Mouse (Mus musculus) telencephalon, adult 2 months (tissue): Measurements from ENCODE around the gene Ferd3l.
A peak's percentile ranks its signal among the peaks of the same experiment; 100 is the strongest.

Source experiments
- DNase-seq: peaks from one replicate; pipeline ENCODE4 v3.0.0-alpha.2; 2011; ENCODE audit warnings: low read depth, low spot score

Ferd3l gene

GRCm38 (mm10) chr12:33928331-33929192 is at the start of gene Ferd3l:
Gene Ferd3l, plus strand, starts transcription at chr12:33928425.
- peak; percentile 1 for DNase-seq

GRCm38 (mm10) chr12:33893956-33894355 is 34.3 kb upstream of the Ferd3l start:
- no peak for DNase-seq

- no peak for DNase-seq
Observed at GRCm38 (mm10) chr12:33894621-33895020, 33.6 kb upstream of the Ferd3l start.

- DNase-seq: no peak
Observed at GRCm38 (mm10) chr12:33926751-33927150, 1.5 kb upstream of the Ferd3l start.

DNA sequence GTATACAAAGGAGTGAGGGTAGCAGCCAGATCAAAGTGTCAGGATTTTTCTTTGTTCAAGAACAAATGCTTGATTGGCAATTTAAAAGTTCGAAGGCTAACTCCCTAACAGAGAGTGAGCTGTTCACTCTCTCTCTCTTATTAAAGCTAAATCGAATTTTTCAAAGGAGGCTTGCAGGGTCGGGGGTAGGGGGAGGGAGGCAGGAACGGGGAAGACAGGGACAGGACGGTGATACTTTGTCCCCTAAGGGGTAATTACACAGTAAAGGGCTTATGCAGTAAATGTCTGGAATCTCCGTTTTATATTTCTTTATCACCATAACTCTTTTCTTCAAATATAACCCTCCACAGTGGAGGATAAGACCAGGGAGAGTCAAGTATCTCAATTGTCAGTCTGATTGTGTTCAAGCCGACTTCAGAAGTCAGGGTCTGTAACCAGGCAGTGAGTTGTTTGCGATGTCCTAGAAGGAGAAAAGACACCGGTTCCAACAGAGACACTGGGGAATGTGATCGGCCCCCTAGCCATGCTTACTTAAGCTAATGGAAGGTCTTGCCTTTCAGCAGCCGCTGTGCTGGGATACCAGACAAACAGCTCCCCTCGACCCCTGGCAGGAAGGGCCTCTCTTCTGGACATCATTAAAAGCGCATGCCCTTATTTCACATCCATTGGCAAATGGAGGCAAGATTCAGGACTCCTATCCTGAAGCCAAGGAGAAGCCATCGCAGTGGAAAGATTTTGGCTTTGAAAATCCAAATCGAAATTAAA is 709 bp upstream of the Ferd3l start:
- peak; percentile 2 for DNase-seq

DNA sequence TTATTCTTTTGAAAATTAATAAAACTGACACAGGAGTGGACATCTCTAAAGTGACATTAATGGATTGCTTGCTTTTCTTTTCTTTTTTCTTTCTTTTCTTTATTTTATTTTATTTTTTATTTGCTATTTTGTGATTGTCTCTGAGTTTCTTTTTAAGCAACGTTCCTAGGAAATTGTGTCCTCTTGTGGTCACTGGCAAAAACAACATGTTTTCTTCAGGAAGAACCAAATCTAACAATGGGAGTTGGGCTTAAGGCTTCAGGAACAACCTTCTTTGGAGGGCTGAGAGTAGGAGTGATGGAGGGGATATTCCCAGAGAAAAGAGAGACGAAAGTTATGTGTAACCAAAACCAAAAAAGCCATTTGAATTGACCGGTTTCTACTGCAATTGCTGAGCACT is 24.6 kb downstream of the Ferd3l start:
- no peak for DNase-seq

DNA sequence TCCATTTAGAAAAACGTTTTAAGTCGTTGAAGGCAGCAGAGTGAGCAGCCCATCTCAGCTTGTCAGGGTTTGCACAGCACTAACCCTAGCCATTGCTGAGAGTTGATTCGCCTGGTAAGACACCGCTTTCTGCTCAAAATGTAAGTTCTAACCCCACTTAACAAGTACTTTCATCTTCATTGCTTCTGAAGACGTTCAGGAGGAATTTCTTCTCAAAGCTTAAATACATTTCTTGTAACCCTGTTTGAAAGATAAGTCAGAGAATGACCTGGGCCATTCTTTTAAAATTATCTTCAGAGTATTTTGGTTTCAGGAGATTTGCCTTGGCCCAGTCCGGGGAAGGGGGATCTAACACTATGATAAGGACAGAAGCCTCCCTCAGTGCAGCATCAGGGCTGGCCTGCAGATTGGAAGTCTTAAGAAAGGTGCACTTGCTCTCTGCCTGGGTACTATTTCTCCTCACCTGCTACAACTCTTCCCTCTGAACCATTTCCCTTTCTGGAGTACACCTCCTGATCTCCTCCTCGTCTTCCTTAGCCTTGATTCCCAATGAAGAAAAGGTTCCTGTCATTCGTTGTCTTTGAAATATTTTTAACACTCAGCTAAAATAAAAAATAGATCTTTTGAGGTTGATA is 26.8 kb downstream of the Ferd3l start:
- no peak for DNase-seq

DNA sequence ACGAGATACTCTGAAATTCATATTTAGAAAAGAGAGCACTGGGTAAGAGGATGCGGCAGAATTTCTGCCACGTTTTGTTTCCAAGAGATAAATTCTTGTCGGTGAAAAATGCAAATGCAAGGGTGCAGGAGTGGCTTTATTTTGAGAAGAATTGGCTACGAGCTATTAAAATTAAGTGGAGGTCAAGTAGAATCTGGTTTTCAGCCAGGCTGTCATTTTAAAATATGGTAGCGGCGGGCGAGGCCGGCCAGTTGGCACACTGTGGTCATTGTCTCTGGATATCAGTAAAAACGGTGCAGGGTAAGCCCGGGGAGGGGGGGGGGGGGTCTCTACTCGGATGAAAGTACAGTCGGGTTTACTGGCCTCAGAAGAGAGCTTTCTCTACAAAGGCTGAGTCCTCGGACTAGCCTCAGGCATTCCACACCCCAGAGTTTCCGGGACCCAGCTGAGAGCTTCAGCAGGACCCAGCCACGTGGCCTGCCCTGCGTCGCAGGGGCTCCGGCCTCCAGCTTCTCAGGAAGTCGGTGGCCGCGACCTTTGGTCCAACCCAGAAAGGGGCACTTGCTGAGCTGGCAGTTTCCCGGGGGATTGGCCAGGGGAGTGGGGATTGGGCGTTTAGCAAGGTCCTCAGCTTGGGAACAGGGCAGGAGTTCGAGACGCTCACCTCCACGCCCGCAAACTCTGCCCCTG is 27.5 kb downstream of the Ferd3l start:
- no peak for DNase-seq

GRCm38 (mm10) chr12:33956576-33957399 is 28.6 kb downstream of the Ferd3l start:
- no peak for DNase-seq

GRCm38 (mm10) chr12:33957400-33958240 is 29.4 kb downstream of the Ferd3l start, which contains the start of gene Twist1:
Gene Twist1, plus strand, starts transcription at chr12:33957671.
- DNase-seq: no peak

- no peak for DNase-seq
Observed at GRCm38 (mm10) chr12:33958241-33959194, 30.3 kb downstream of the Ferd3l start.

DNA sequence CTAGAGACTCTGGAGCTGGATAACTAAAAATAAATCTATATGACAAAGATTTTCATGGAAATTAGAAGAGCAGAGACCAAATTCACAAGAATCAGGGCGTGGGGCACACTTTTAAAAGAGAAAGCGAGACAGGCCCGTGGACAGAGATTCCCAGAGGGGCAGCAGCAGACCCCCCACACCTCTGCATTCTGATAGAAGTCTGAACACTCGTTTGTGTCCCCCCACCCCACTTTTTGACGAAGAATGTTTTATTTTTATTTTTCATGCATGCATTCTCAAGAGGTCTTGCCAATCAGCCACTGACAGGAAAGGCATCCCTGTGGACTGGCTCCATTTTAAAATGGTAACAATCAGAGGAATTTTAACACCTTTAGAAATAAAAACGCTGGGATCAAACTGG is 31.0 kb downstream of the Ferd3l start:
- DNase-seq: no peak

- no peak for DNase-seq
Observed at GRCm38 (mm10) chr12:33959846-33960245, 31.6 kb downstream of the Ferd3l start.

DNA sequence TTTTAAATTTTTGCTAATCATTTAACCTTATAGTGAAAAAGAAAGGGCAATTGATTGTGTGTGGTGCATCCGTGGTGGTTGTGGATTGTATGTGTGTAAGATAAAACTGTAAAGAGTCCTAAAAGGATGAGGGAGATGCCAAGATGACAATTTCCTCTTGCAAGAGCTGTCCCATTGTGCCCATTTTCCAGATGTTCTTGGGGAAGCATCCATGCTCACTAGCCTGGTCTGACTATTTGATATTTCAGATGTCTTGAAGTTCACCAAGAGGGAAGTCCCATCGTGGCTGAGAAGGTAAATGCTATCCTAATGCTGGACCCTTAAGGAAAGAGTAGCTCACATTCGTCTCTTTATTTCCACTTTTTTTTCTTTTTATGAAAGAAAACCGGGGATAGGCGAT is 32.8 kb downstream of the Ferd3l start:
- no peak for DNase-seq

DNA sequence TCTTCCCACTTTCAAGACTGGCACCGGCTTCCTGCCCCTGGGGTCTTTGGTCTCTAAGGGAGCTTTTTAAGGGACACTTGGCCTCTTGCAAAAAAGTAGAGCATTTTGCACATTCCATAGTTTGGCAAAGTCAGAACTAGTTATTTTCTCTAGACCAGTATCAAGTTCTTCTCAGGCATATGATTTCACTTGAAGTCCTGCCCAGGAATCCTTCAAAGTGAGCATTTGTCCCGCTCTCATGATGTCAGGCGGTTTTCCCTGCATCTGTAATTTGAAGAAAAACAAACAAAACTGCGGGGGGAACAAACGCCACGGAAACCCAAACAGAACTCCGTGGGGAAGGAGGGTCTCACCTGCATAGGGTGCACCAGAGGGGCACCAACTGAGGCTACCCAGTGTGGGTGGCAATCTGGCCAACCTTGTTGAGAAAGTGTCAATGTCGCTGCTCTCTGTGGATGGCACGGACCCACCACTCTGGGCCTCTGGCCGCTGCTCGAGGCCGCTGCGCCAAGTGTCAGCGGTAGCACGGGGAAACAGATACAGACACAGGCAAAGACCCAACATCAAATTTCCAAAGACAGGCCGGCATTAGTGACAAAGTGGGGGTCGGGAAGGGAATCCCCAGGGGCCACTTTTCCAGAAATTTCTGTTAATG is 34.0 kb downstream of the Ferd3l start:
- DNase-seq: no peak

DNA sequence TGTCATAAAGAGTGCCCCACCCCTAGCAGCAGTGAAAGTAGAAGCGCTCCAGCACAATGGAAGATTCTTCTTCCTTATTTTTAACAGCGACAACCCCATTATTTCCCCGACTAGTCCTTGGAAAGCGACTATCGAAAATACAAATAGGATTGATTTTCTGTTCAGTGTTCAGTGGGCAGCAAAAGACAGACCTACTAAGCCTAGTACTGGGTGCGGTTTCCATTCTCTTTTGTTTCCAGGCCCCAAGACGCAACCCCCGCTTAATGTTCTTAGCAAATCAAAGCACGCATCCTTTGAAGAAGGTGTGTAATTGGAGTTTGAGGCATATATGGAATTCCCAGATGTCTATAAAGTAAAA is 34.5 kb downstream of the Ferd3l start:
- no peak for DNase-seq

DNA sequence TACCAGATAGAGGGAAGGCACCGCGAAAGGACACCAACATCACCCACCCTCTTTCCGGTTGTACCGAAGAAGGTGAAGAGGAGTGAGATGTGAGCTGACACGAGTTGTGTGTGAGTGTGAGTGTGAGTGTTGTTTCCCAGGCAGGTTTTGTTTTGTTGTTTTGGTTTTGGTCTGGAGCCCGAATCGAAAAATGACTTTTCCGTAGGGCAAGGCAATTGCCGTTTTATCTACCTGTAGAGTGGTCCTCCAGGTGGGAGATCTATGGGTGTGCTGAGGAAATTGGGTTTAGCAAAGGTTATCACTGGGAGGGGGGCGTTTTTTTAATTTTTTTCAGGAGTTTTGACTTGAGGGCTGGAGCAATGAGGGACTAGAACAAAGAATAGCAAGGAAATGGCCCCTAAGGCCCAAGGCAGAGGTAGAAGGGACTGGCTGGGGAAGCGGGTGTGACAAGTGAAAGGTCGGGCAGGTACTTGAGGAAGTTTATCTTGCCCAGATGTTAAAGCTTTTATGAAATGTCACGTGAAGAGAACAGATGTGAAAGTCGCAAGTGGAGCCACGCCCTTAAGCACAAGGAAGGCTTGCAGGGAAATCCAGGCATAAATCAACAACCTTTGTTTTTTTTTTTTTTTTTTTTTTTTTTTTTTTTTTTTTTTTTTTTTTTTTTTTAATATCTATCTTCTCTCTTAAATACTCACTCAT is 35.6 kb downstream of the Ferd3l start:
- no peak for DNase-seq

DNA sequence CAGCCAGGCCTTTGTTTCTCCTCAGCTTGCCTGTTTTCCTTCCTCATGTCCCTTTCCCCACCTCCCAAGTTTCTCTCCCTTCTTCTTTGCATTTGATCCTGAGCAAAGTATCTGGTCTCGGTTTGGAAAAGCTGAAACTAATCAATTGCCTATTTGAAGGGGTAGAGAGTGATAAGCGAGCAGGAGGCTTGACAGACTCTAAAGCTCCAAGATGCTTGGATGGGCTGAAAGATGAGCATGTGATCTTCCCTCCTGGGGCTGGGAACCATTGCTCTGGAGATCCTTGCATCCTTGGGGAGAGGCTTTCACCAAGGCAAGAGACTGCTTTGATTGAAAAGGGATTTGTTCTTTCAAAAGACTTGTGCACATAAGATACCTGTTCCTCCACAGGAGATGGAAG is 36.2 kb downstream of the Ferd3l start:
- no peak for DNase-seq
